12 mouse cellular contexts compared by ENCODE assay signal in the genomic region with DNA sequence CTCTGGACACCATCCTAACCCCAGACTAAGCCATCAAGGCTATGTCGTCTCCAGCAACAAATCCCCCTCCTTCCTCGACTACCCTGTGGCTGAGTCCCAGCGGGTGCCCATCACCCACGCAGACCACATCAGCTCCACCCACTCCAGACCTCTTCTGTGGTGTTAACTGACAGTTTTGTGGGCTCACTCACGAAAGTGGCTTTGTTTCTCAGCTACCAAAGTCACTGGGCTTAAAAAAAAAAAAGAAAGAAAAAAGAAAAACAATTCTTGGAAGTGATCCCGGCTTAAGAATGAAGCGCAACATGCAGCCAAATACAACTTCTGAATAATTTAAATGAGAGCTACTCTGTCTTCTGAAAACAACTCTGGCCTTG. TPM values are rescaled to one million over a fixed set of nuclear protein-coding genes. Genes with fewer than 3 reads are reported as not detected.
DNase-seq lines count a peak whose midpoint lies in the region; ATAC-seq and TF ChIP-seq lines count a peak whose summit lies in the region.
"Had no signal": no experiment of that assay in that cellular context is flagged by ENCODE, and none has a peak within 500 bp of the region (broad histone marks: within the 10 kb centered on the region; RNA-seq: fewer than 3 reads in every experiment).

No protein-coding gene starts in this region.

- H3K9ac ChIP-seq in forebrain, embryonic 13.5 days = no peak overlapping the region
- H3K9ac ChIP-seq in forebrain, embryonic 12.5 days = no peak overlapping the region
- H3K9ac ChIP-seq in limb, embryonic 14.5 days (ENCODE audit: low read depth, low read length, severe bottlenecking) = no peak overlapping the region
- H3K9ac ChIP-seq: heart, embryonic 15.5 days; liver, embryonic 12.5 days had no signal

- 0 out of 2 replicates have a peak overlapping the region, but pooled peaks have one; percentile 10 for H3K4me2 ChIP-seq in forebrain, embryonic 13.5 days
- no peak overlapping the region for H3K4me2 ChIP-seq in forebrain, embryonic 12.5 days
- H3K4me2 ChIP-seq in limb, embryonic 14.5 days (replicated peaks; ENCODE audit: low read depth, low read length, severe bottlenecking) = no peak overlapping the region
- H3K4me2 ChIP-seq: heart, embryonic 15.5 days; liver, embryonic 12.5 days had no signal

- peak; percentile 86 for ATAC-seq in forebrain, embryonic 13.5 days
- ATAC-seq in forebrain, embryonic 12.5 days (ENCODE audit: low FRiP score) = no peak
- no peak for ATAC-seq in limb, embryonic 14.5 days (ENCODE audit: low FRiP score, low read depth)
- ATAC-seq: liver, embryonic 12.5 days had no signal

- H3K27ac ChIP-seq in forebrain, embryonic 13.5 days = no peak overlapping the region
- no peak overlapping the region for H3K27ac ChIP-seq in forebrain, embryonic 12.5 days
- H3K27ac ChIP-seq in limb, embryonic 14.5 days (replicated peaks; ENCODE audit: low read depth, low read length) = 0 out of 2 replicates have a peak overlapping the region, but pooled peaks have one; percentile 26
- H3K27ac ChIP-seq in limb, embryonic 10.5 days = no peak overlapping the region
- H3K27ac ChIP-seq: heart, embryonic 15.5 days; liver, embryonic 12.5 days had no signal

- WGBS in forebrain, embryonic 13.5 days = 50% methylated on average over 7 of the region's 7 CpGs
- 67% methylated on average over 7 of the region's 7 CpGs for WGBS in forebrain, embryonic 12.5 days
- whole genome bisulfite sequencing in limb, embryonic 14.5 days = 43% methylated on average over 7 of the region's 7 CpGs
- WGBS in limb, embryonic 10.5 days = 75% methylated on average over 7 of the region's 7 CpGs

- no peak for TF ChIP-seq POLR2A in limb, embryonic 14.5 days (IDR thresholded peaks at IDR 0.05; ENCODE audit: borderline replicate concordance, extremely low read depth, insufficient read depth, insufficient read length)

- H3K36me3 ChIP-seq in forebrain, embryonic 13.5 days (ENCODE audit: poor library complexity, severe bottlenecking) = no peaks in the 10 kb centered on the region
- H3K36me3 ChIP-seq in forebrain, embryonic 12.5 days (replicated peaks) = no peaks in the 10 kb centered on the region
- no peaks in the 10 kb centered on the region; the same call in 1 of the 2 replicates for H3K36me3 ChIP-seq in limb, embryonic 14.5 days (ENCODE audit: control insufficient read depth, insufficient read depth, low read length)
- no peaks in the 10 kb centered on the region for H3K36me3 ChIP-seq in limb, embryonic 10.5 days
- H3K36me3 ChIP-seq: heart, embryonic 15.5 days; liver, embryonic 12.5 days had no signal

- H3K27me3 ChIP-seq in forebrain, embryonic 13.5 days = no peaks in the 10 kb centered on the region
- H3K27me3 ChIP-seq in forebrain, embryonic 12.5 days = no peaks in the 10 kb centered on the region
- no peaks in the 10 kb centered on the region for H3K27me3 ChIP-seq in limb, embryonic 14.5 days (ENCODE audit: control insufficient read depth, insufficient read depth, low read length)
- no peaks in the 10 kb centered on the region for H3K27me3 ChIP-seq in limb, embryonic 10.5 days (ENCODE audit: low read depth, poor library complexity, severe bottlenecking)
- H3K27me3 ChIP-seq: heart, embryonic 15.5 days; liver, embryonic 12.5 days had no signal

- H3K4me3 ChIP-seq in forebrain, embryonic 13.5 days = no peak overlapping the region
- H3K4me3 ChIP-seq in forebrain, embryonic 12.5 days (replicated peaks) = no peak overlapping the region
- H3K4me3 ChIP-seq in limb, embryonic 14.5 days (replicated peaks; ENCODE audit: low read length) = no peak overlapping the region
- no peak overlapping the region for H3K4me3 ChIP-seq in limb, embryonic 10.5 days
- H3K4me3 ChIP-seq: heart, embryonic 15.5 days; liver, embryonic 12.5 days had no signal

- peaks cover 38% of the 10 kb centered on the region for H3K4me1 ChIP-seq in forebrain, embryonic 13.5 days
- H3K4me1 ChIP-seq in forebrain, embryonic 12.5 days = peaks cover 22% of the 10 kb centered on the region
- H3K4me1 ChIP-seq in limb, embryonic 14.5 days (ENCODE audit: control insufficient read depth, insufficient read depth, low read length) = peaks cover 21% of the 10 kb centered on the region
- peaks cover 23% of the 10 kb centered on the region for H3K4me1 ChIP-seq in limb, embryonic 10.5 days
- H3K4me1 ChIP-seq: heart, embryonic 15.5 days; liver, embryonic 12.5 days had no signal

- DNase-seq in limb, embryonic 14.5 days (ENCODE audit: low spot score) = no peak
- DNase-seq in limb, embryonic 10.5 days (ENCODE audit: low spot score) = no peak
- DNase-seq in Muller cell, postnatal 12 days (ENCODE audit: inconsistent ontology term) = peak; percentile 83
- peak; percentile 93 for DNase-seq in fibroblast of lung, adult 2 months (ENCODE audit: low read depth)
- DNase-seq in spleen, postnatal 4 days (ENCODE audit: low spot score in 2 of 2) = no peak
- DNase-seq in ovary, adult 18-20 months (ENCODE audit: low spot score) = no peak
- DNase-seq: cerebellum, postnatal 10 days; kidney, adult 9 months had no signal

- H3K9me3 ChIP-seq in forebrain, embryonic 13.5 days (replicated peaks) = no peaks in the 10 kb centered on the region
- no peaks in the 10 kb centered on the region for H3K9me3 ChIP-seq in forebrain, embryonic 12.5 days
- H3K9me3 ChIP-seq in limb, embryonic 14.5 days (ENCODE audit: control insufficient read depth, low read length) = no peaks in the 10 kb centered on the region
- H3K9me3 ChIP-seq in limb, embryonic 10.5 days (replicated peaks) = no peaks in the 10 kb centered on the region
- H3K9me3 ChIP-seq: heart, embryonic 15.5 days; liver, embryonic 12.5 days had no signal

RNA-seq across cellular contexts. Expression of gene Erg, which starts 11.2 kb away (rescaled TPM):
- polyA plus RNA-seq in forebrain, embryonic 13.5 days (2015; fragmentation: Nextera tagmentation; extraction: Ambion mirVana) = 1.2 and 1.8 TPM in 2 replicates
- polyA plus RNA-seq in forebrain, embryonic 12.5 days (2016; fragmentation: Nextera tagmentation; extraction: Ambion mirVana) = 2.5 and 3.4 TPM in 2 replicates
- 40.6 and 52.5 TPM in 2 replicates for polyA plus RNA-seq in limb, embryonic 14.5 days (2012; rRNA removed)
- polyA plus RNA-seq in limb, embryonic 14.5 days (2014; fragmentation: Nextera tagmentation; extraction: Ambion mirVana) = 18.9 and 21.6 TPM in 2 replicates
- polyA plus RNA-seq in limb, embryonic 10.5 days (2016; fragmentation: Nextera tagmentation; extraction: Ambion mirVana) = 6.1 and 6.8 TPM in 2 replicates

Comparison
In these comparisons a context has a peak if more than half of its experiments do, and no peak if none do; other contexts are left out.
1. DNase-seq: peak in Muller cell, postnatal 12 days (single experiment) and fibroblast of lung, adult 2 months (single experiment); none in limb, embryonic 14.5 days (single experiment), limb, embryonic 10.5 days (single experiment), spleen, postnatal 4 days (0 of 2) and ovary, adult 18-20 months (single experiment).